Mouse (Mus musculus): ENCODE data around the gene Pramef17.
"Not testable (repeated sequence)": the region's sequence is repeated elsewhere in the genome, so short reads cannot be mapped to it uniquely, and the experiment has no call there.

The Pramef17 gene

GRCm38 (mm10) chr4:143994269-143994668 is at the start of gene Pramef17:
Gene Pramef17, minus strand, starts transcription at chr4:143994369.
- DNase-seq (ENCODE audit: low read depth) = not testable (repeated sequence)

- not testable (repeated sequence) for DNase-seq (ENCODE audit: low read depth)
Observed at GRCm38 (mm10) chr4:143988126-143988525, 6.0 kb downstream of the Pramef17 start.

- DNase-seq (ENCODE audit: low read depth) = not testable (repeated sequence)
Observed at GRCm38 (mm10) chr4:143987475-143987941, 6.7 kb downstream of the Pramef17 start.

- DNase-seq (ENCODE audit: low read depth) = not testable (repeated sequence)
Observed at GRCm38 (mm10) chr4:143985733-143986132, 8.4 kb downstream of the Pramef17 start.

GRCm38 (mm10) chr4:143985165-143985564 is 9.0 kb downstream of the Pramef17 start:
- DNase-seq (ENCODE audit: low read depth) = not testable (repeated sequence)

GRCm38 (mm10) chr4:143983446-143983845 is 10.7 kb downstream of the Pramef17 start:
- DNase-seq (ENCODE audit: low read depth) = not testable (repeated sequence)

- DNase-seq (ENCODE audit: low read depth) = not testable (repeated sequence)
Observed at GRCm38 (mm10) chr4:143966850-143967249, 27.3 kb downstream of the Pramef17 start, which contains the start of gene Gm13101. Gene Gm13101, minus strand, starts transcription at chr4:143966950.

- not testable (repeated sequence) for DNase-seq (ENCODE audit: low read depth)
Observed at GRCm38 (mm10) chr4:143950916-143951315, 43.3 kb downstream of the Pramef17 start, which contains the start of gene Pramef25. Gene Pramef25, minus strand, starts transcription at chr4:143951016.
